Mouse (Mus musculus) kidney, postnatal 0 days (tissue): ENCODE results near the gene Ttyh3. TPM values are rescaled to one million over a fixed set of nuclear protein-coding genes. Genes with fewer than 3 reads are reported as not detected.

Experiments
- ATAC-seq: fragments of 200-750 bp; cut with Nextera tagmentation; replicated peaks from 2 replicates; pipeline ENCODE4 v1.8.0; 2017; ENCODE audit warnings: low read depth, moderate number of reproducible peaks, moderate TSS enrichment, moderate library complexity; ENCODE audit not compliant: low FRiP score
- DNase-seq: peaks from one replicate; pipeline ENCODE4 v3.0.0-alpha.2; 2016; ENCODE audit warnings: low spot score
- H3K27ac ChIP-seq: fragments of 300-500 bp; sonication (generic); 2 replicates; pipeline ENCODE4 v1.5.1; 2014; ENCODE audit warnings: mild to moderate bottlenecking
- H3K27me3 ChIP-seq: fragments of 300-500 bp; sonication (generic); 2 replicates; pipeline ENCODE4 v1.6.1; 2014; ENCODE audit warnings: low read length, mixed read lengths; ENCODE audit not compliant: insufficient read depth
- H3K36me3 ChIP-seq: fragments of 300-500 bp; sonication (generic); 2 replicates; pipeline ENCODE4 v1.6.1; 2014; ENCODE audit warnings: low read length, mixed read lengths; ENCODE audit not compliant: insufficient read depth
- H3K4me1 ChIP-seq: fragments of 300-500 bp; sonication (generic); replicated peaks from 2 replicates; pipeline ENCODE4 v1.6.1; 2014; ENCODE audit warnings: antibody characterized with exemption, low read length, mixed read lengths; ENCODE audit not compliant: insufficient read depth
- H3K4me2 ChIP-seq: fragments of 300-500 bp; sonication (generic); 2 replicates; pipeline ENCODE4 v1.6.1; 2014; ENCODE audit warnings: mild to moderate bottlenecking, low read length, moderate library complexity, mixed read lengths
- H3K4me3 ChIP-seq: fragments of 300-500 bp; sonication (generic); replicated peaks from 2 replicates; pipeline ENCODE4 v1.5.1; 2014; ENCODE audit warnings: low read depth, low read length
- H3K9ac ChIP-seq: fragments of 300-500 bp; sonication (generic); 2 replicates; pipeline ENCODE4 v1.6.1; 2014; ENCODE audit warnings: low read depth, low read length
- H3K9me3 ChIP-seq: fragments of 300-500 bp; sonication (generic); replicated peaks from 2 replicates; pipeline ENCODE4 v1.6.1; 2016; ENCODE audit warnings: low read length, inconsistent platforms, mixed read lengths
- CTCF ChIP-seq: IDR thresholded peaks from 2 replicates; pipeline ENCODE4 v1.5.1; 2016; ENCODE audit warnings: antibody characterized with exemption, low read depth, mild to moderate bottlenecking, moderate library complexity
- WGBS: fragments of 180-500 bp; shearing (Covaris S2); extraction: QIAGEN DNeasy Blood & Tissue Kit; methylation state at CpG from one replicate; pipeline ENCODE4 v1.1.7; 2014; 5-methylcytosine and 5-hydroxymethylcytosine counted together
- polyA plus RNA-seq: library from polyadenylated mRNA; unstranded; fragments of >200 nt; fragmentation: Nextera tagmentation; extraction: Ambion mirVana; gene quantifications from 2 replicates; pipeline ENCODE4 v1.2.1, GENCODE M21; 2015

The Ttyh3 gene
- polyA plus RNA-seq, 1 experiment from 2014 or later = 25.3 TPM

DNA sequence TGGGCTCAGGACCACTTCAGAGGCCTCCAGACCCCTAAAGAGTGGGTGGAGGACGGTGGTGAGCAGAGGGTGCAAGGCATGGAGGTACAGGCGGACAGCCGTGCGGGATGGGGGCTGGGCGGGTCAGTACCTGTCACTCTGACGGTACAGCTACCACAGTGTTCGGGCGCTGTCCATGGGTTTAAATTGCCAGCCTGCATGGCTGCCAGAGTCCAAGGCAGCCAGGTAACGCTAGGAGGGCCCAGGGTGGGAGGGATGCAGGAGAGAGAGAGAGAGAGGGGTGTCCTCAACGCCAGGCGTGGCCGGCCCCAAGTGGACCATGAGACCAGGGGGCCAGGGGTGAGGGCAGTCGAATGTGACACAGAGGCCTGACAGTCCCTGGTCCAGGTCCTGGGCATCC, 23.9 kb downstream of the Ttyh3 start:
- Histone ChIP-seq H3K4me3 (no peak overlapping the region), H3K4me2 (no peak overlapping the region), H3K27ac (no peak overlapping the region), H3K4me1 (no peaks in the 10 kb centered on the region), H3K9me3 (no peaks in the 10 kb centered on the region), H3K27me3 (no peaks in the 10 kb centered on the region), H3K36me3 (peaks cover 46% of the 10 kb centered on the region), H3K9ac (no peak overlapping the region)
- no peak for ATAC-seq
- TF ChIP-seq CTCF = no peak
- no peak for DNase-seq
- 86% methylated on average over 13 of the region's 13 CpGs for WGBS

- DNase-seq = no peak
- H3K4me3 ChIP-seq = no peak overlapping the region
- H3K36me3 ChIP-seq = peaks cover 41% of the 10 kb centered on the region
- H3K27me3 ChIP-seq = no peaks in the 10 kb centered on the region
- no peaks in the 10 kb centered on the region for H3K4me1 ChIP-seq
- ATAC-seq = no peak
- WGBS = 93% methylated on average over 5 of the region's 5 CpGs
- no peak overlapping the region for H3K4me2 ChIP-seq
- H3K9ac ChIP-seq = no peak overlapping the region
- H3K9me3 ChIP-seq = no peaks in the 10 kb centered on the region
- TF ChIP-seq CTCF = no peak
- no peak overlapping the region for H3K27ac ChIP-seq
Observed at GRCm38 (mm10) chr5:140624238-140624637, 24.6 kb downstream of the Ttyh3 start.

DNA sequence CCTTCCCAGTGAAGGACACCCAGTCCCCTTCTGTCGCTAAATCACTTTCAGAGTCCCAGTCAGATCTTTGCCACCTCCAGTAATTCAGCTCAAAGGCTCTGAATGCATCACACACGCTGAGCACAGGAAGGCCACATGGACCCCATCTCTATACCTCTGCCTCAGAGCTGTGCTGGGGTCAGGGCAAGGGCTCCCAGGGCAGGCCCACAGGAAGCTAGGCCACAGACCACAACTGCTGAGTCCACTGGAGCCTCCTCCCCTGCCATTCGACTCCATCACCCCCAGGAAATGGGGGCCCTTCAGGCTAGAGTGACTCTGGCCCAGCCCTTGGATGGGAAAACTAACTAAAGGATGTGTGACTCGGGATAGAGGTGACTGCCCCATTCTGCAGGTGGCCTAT, 25.0 kb downstream of the Ttyh3 start:
- ATAC-seq = no peak
- no peak overlapping the region for H3K4me2 ChIP-seq
- 52% methylated on average over 4 of the region's 4 CpGs for WGBS
- H3K4me1 ChIP-seq = no peaks in the 10 kb centered on the region
- no peaks in the 10 kb centered on the region for H3K27me3 ChIP-seq
- no peaks in the 10 kb centered on the region for H3K9me3 ChIP-seq
- no peak for DNase-seq
- H3K36me3 ChIP-seq = peaks cover 36% of the 10 kb centered on the region
- no peak overlapping the region for H3K27ac ChIP-seq
- H3K4me3 ChIP-seq = no peak overlapping the region
- no peak for TF ChIP-seq CTCF
- H3K9ac ChIP-seq = no peak overlapping the region

GRCm38 (mm10) chr5:140622978-140623670, 25.7 kb downstream of the Ttyh3 start:
- Histone ChIP-seq H3K9me3 (no peaks in the 10 kb centered on the region), H3K4me3 (no peak overlapping the region), H3K27ac (no peak overlapping the region), H3K4me2 (no peak overlapping the region), H3K4me1 (no peaks in the 10 kb centered on the region), H3K9ac (no peak overlapping the region), H3K27me3 (no peaks in the 10 kb centered on the region), H3K36me3 (peaks cover 31% of the 10 kb centered on the region)
- 90% methylated on average over 22 of the region's 23 CpGs for WGBS
- DNase-seq (no peak), ATAC-seq (no peak)
- no peak for TF ChIP-seq CTCF

GRCm38 (mm10) chr5:140621517-140621916, 27.3 kb downstream of the Ttyh3 start:
- Histone ChIP-seq H3K4me2 (no peak overlapping the region), H3K36me3 (peaks cover 18% of the 10 kb centered on the region), H3K27ac (no peak overlapping the region), H3K4me3 (no peak overlapping the region), H3K9me3 (no peaks in the 10 kb centered on the region), H3K9ac (no peak overlapping the region), H3K4me1 (no peaks in the 10 kb centered on the region), H3K27me3 (no peaks in the 10 kb centered on the region)
- WGBS = 61% methylated on average over 10 of the region's 10 CpGs
- no peak for ATAC-seq
- no peak for DNase-seq
- peak; percentile 18; the same call in 1 of the 2 replicates for TF ChIP-seq CTCF

GRCm38 (mm10) chr5:140621092-140621491, 27.7 kb downstream of the Ttyh3 start:
- no peaks in the 10 kb centered on the region for H3K27me3 ChIP-seq
- peaks cover 18% of the 10 kb centered on the region for H3K36me3 ChIP-seq
- WGBS = 60% methylated on average over 9 of the region's 9 CpGs
- DNase-seq = no peak
- TF ChIP-seq CTCF = no peak
- no peak overlapping the region for H3K4me2 ChIP-seq
- H3K27ac ChIP-seq = no peak overlapping the region
- no peaks in the 10 kb centered on the region for H3K9me3 ChIP-seq
- no peak for ATAC-seq
- H3K4me1 ChIP-seq = no peaks in the 10 kb centered on the region
- no peak overlapping the region for H3K4me3 ChIP-seq
- no peak overlapping the region for H3K9ac ChIP-seq
